Mouse (Mus musculus) hindbrain, embryonic 16.5 days (tissue): Measurements from ENCODE around the gene Lamtor1. TPM values are rescaled to one million over a fixed set of nuclear protein-coding genes. Genes with fewer than 3 reads are reported as not detected.
"Not testable (repeated sequence)": the region's sequence is repeated elsewhere in the genome, so short reads cannot be mapped to it uniquely, and the experiment has no call there.

Source experiments
- ATAC-seq: fragments of 200-750 bp; cut with Nextera tagmentation; 2 replicates; pipeline ENCODE4 v1.8.0; 2017; ENCODE audit warnings: moderate TSS enrichment, moderate library complexity
- H3K27ac ChIP-seq: fragments of 300-500 bp; sonication (generic); 2 replicates; pipeline ENCODE4 v1.5.1; 2014; ENCODE audit warnings: low read depth, mild to moderate bottlenecking, control low read depth, low read length, moderate library complexity
- H3K27me3 ChIP-seq: fragments of 300-500 bp; sonication (generic); replicated peaks from 2 replicates; pipeline ENCODE4 v1.6.1; 2014; ENCODE audit warnings: low read length; ENCODE audit not compliant: control insufficient read depth, insufficient read depth
- H3K36me3 ChIP-seq: fragments of 300-500 bp; sonication (generic); 2 replicates; pipeline ENCODE4 v1.6.1; 2014; ENCODE audit warnings: mild to moderate bottlenecking, low read length, moderate library complexity, mixed read lengths; ENCODE audit not compliant: control insufficient read depth, insufficient read depth
- H3K4me1 ChIP-seq: fragments of 300-500 bp; sonication (generic); 2 replicates; pipeline ENCODE4 v1.6.1; 2014; ENCODE audit warnings: low read depth, low read length; ENCODE audit not compliant: control insufficient read depth, insufficient read depth
- H3K4me2 ChIP-seq: fragments of 300-500 bp; sonication (generic); 2 replicates; pipeline ENCODE4 v1.6.1; 2014; ENCODE audit warnings: mild to moderate bottlenecking, low read length, control low read depth, moderate library complexity
- H3K4me3 ChIP-seq: fragments of 300-500 bp; sonication (generic); 2 replicates; pipeline ENCODE4 v1.5.1; 2014; ENCODE audit warnings: mild to moderate bottlenecking, low read length, control low read depth, moderate library complexity
- H3K9ac ChIP-seq: fragments of 300-500 bp; sonication (generic); 2 replicates; pipeline ENCODE4 v1.6.1; 2014; ENCODE audit warnings: low read depth, mild to moderate bottlenecking, control low read depth, low read length, moderate library complexity
- H3K9me3 ChIP-seq: fragments of 300-500 bp; sonication (generic); 2 replicates; pipeline ENCODE4 v1.6.1; 2014; ENCODE audit warnings: mild to moderate bottlenecking, low read length, moderate library complexity; ENCODE audit not compliant: control insufficient read depth
- WGBS: fragments of 180-500 bp; shearing (Covaris S2); extraction: QIAGEN DNeasy Blood & Tissue Kit; methylation state at CpG from one replicate; pipeline ENCODE4 v1.1.7; 2014; 5-methylcytosine and 5-hydroxymethylcytosine counted together
- polyA plus RNA-seq: library from polyadenylated mRNA; unstranded; fragments of >200 nt; fragmentation: Nextera tagmentation; extraction: Ambion mirVana; gene quantifications from 2 replicates; pipeline ENCODE4 v1.2.1, GENCODE M21; 2015

Gene Lamtor1
- polyA plus RNA-seq, 1 experiment from 2014 or later, result 164 TPM

DNA sequence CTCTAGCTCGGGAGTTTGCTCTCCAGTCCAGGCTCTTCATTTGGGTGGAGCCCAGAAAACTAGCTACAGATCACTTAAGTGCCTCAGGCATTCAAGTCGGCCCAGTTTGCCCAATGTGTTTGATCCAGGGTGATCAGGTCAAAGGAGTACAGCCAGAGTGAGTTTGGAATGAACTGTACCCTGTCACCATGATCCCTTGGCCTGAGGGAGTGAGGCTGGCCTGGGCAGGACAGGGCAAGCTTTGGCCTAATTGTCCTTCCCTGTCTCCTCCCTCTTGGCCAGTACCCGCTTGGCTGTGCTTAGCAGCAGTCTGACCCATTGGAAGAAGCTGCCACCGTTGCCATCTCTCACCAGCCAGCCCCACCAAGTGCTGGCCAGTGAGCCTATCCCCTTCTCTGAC, 4.4 kb downstream of the Lamtor1 start:
- Histone ChIP-seq H3K4me2 (no peak overlapping the region), H3K4me3 (no peak overlapping the region), H3K9me3 (no peaks in the 10 kb centered on the region), H3K27ac (no peak overlapping the region), H3K27me3 (no peaks in the 10 kb centered on the region), H3K36me3 (peaks cover 22% of the 10 kb centered on the region), H3K9ac (no peak overlapping the region), H3K4me1 (peaks cover 18% of the 10 kb centered on the region)
- no peak for ATAC-seq
- WGBS, result 91% methylated on average over 4 of the region's 4 CpGs

DNA sequence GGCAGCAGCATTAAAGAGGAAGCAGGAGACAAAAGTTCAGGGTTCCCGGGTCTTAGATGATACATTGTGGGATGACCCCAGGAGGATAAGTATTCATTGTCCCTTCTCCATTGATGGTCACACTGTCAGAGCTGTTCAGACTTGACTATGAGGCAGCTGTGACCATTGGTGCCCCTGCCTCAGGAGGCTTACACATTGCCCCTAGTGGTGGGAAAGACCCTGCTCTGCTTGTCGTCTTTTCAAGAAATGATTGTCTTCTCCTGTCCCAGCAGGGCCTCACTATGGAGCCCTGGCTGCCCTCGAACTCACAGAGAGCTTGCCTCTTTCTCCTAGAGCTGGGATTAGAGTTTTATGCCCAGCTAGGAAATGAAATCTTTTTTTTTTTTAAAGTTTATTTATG, 6.3 kb downstream of the Lamtor1 start:
- no peak overlapping the region for H3K27ac ChIP-seq
- H3K27me3 ChIP-seq, result no peaks in the 10 kb centered on the region
- H3K4me2 ChIP-seq, result no peak overlapping the region
- H3K4me3 ChIP-seq, result no peak overlapping the region
- peaks cover 22% of the 10 kb centered on the region for H3K36me3 ChIP-seq
- WGBS, result 59% methylated on average over 3 of the region's 3 CpGs
- ATAC-seq, result no peak
- peaks cover 9% of the 10 kb centered on the region for H3K4me1 ChIP-seq
- H3K9me3 ChIP-seq, result no peaks in the 10 kb centered on the region
- H3K9ac ChIP-seq, result no peak overlapping the region

DNA sequence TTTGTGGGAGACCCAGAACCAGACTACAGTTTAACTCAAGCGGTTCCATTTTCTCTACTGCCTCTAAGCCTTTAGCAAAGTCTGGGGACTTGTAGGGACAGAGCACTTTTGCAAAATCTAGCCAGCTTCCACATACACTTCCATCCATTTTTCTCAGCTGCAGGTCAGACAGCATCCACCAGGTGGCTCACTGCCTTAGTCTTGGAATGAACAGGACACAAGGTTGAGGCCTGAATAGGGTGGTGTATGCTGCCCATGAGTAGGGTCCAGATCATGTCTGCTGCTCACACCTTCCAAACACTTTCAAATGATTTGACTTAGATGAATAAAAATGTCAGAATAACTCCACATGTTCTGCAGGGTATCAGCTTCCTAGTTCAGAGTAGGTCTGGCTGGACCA, 12.4 kb downstream of the Lamtor1 start:
- no peak overlapping the region for H3K4me2 ChIP-seq
- WGBS, result 11% methylated on average over 1 of the region's 1 CpGs
- H3K27ac ChIP-seq, result no peak overlapping the region
- peaks cover 7% of the 10 kb centered on the region for H3K36me3 ChIP-seq
- no peaks in the 10 kb centered on the region for H3K27me3 ChIP-seq
- H3K9ac ChIP-seq, result no peak overlapping the region
- peak; percentile 86 for ATAC-seq
- no peaks in the 10 kb centered on the region for H3K9me3 ChIP-seq
- H3K4me3 ChIP-seq, result no peak overlapping the region
- no peaks in the 10 kb centered on the region for H3K4me1 ChIP-seq

DNA sequence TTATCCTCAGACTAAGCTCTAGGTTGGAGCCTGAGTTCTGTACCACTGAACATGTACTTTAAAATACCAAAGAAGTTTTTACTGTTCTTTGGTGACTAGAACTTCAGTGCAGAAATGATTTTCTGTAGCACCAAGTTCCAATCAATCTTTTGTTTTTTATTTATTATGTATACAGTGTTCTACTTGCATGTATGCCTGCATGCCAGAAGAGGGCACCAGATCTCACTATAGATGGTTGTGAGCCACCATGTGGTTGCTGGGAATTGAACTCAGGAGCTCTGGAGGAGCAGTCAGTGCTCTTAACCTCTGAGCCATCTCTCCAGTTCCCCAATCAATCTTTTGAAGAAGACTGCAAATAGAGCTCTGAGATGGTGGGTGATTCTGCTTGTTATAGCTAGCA, 20.2 kb downstream of the Lamtor1 start:
- H3K9me3 ChIP-seq, H3K4me1 ChIP-seq, H3K36me3 ChIP-seq, H3K9ac ChIP-seq, H3K4me2 ChIP-seq, H3K4me3 ChIP-seq, H3K27me3 ChIP-seq, H3K27ac ChIP-seq, ATAC-seq: not testable (repeated sequence)

GRCm38 (mm10) chr7:101928093-101928492, 22.4 kb downstream of the Lamtor1 start:
- Histone ChIP-seq H3K4me2 (no peak overlapping the region), H3K27ac (no peak overlapping the region), H3K36me3 (no peaks in the 10 kb centered on the region), H3K4me1 (peaks cover 6% of the 10 kb centered on the region; the same call in 1 of the 2 replicates), H3K4me3 (no peak overlapping the region), H3K9me3 (no peaks in the 10 kb centered on the region), H3K27me3 (no peaks in the 10 kb centered on the region), H3K9ac (no peak overlapping the region)
- ATAC-seq, result no peak
- 91% methylated on average over 3 of the region's 3 CpGs for WGBS

DNA sequence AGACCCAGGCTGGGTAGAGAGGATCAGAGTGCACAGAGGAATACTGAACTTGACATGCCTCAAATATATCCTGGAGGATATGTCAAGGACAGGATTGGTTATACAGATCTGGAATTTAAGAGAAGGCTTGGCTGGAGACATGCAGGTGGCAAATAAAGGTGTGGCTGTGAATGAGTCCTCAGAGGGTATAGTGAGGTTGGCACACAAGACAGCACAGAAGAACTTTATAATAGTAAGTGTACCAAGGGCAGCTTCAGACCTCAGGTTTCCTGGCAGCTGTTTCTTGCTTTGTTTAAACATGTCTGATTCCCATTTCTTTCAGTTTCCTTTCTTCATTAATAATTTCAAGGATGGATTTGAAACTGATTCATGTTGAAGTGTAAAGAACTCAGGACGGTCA, 26.8 kb downstream of the Lamtor1 start:
- no peak overlapping the region for H3K27ac ChIP-seq
- H3K4me3 ChIP-seq, result no peak overlapping the region
- peaks cover 22% of the 10 kb centered on the region for H3K4me1 ChIP-seq
- H3K9ac ChIP-seq, result no peak overlapping the region
- peak overlapping the region; percentile 75; the same call in 1 of the 2 replicates for H3K4me2 ChIP-seq
- no peaks in the 10 kb centered on the region for H3K9me3 ChIP-seq
- H3K36me3 ChIP-seq, result no peaks in the 10 kb centered on the region
- 95% methylated on average over 1 of the region's 1 CpGs for WGBS
- no peak for ATAC-seq
- H3K27me3 ChIP-seq, result no peaks in the 10 kb centered on the region

DNA sequence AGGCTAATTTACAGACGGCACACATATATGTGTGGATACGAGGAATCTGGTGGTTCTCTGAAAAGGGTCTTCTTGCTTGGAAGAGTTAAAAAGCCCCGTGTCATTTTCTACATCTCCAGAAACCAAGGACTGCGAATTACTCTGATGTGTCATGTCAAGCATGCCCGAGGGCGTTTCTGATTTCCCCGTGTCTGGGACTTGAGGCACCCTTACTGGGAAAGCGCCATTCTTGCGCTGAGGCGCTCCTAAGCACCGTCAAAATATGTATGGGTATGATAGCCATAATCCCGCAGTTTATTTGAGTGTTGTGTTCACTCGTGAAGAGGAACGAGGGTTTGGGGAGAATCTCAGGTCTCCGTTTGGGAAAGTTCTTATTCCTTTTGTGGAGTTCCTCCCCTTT, 27.6 kb downstream of the Lamtor1 start:
- Histone ChIP-seq H3K4me3 (peak overlapping the region; percentile 71), H3K4me1 (peaks cover 22% of the 10 kb centered on the region), H3K9ac (peak overlapping the region; percentile 67), H3K27ac (peak overlapping the region; percentile 49), H3K9me3 (no peaks in the 10 kb centered on the region), H3K36me3 (no peaks in the 10 kb centered on the region), H3K4me2 (peak overlapping the region; percentile 75), H3K27me3 (no peaks in the 10 kb centered on the region)
- peak; percentile 35 for ATAC-seq
- 7% methylated on average over 15 of the region's 15 CpGs for WGBS

GRCm38 (mm10) chr7:101933751-101934240, 28.1 kb downstream of the Lamtor1 start, which contains the start of the genes Lrrc51 and Numa1:
Gene Lrrc51 (minus strand): TSS chr7:101933895.
Gene Numa1 (plus strand): TSS chr7:101934111.
- H3K9ac ChIP-seq, result peak within 1 kb of the TSS; percentile 72
- WGBS, result under 1% methylated on average over 40 of the region's 40 CpGs
- H3K4me2 ChIP-seq, result peak within 1 kb of the TSS; percentile 75
- H3K27ac ChIP-seq, result peak within 1 kb of the TSS; percentile 78
- H3K27me3 ChIP-seq, result no peaks in the 10 kb centered on the region
- H3K9me3 ChIP-seq, result no peaks in the 10 kb centered on the region
- ATAC-seq, result peak; percentile 99
- no peaks in the 10 kb centered on the region for H3K36me3 ChIP-seq
- peak within 1 kb of the TSS; percentile 71 for H3K4me3 ChIP-seq
- peaks cover 22% of the 10 kb centered on the region for H3K4me1 ChIP-seq

- ATAC-seq, result no peak
- no peak overlapping the region for H3K9ac ChIP-seq
- H3K27me3 ChIP-seq, result no peaks in the 10 kb centered on the region
- no peaks in the 10 kb centered on the region for H3K9me3 ChIP-seq
- WGBS, result 94% methylated on average over 4 of the region's 4 CpGs
- no peaks in the 10 kb centered on the region for H3K36me3 ChIP-seq
- no peak overlapping the region for H3K4me2 ChIP-seq
- no peak overlapping the region for H3K4me3 ChIP-seq
- H3K27ac ChIP-seq, result no peak overlapping the region
- H3K4me1 ChIP-seq, result peaks cover 22% of the 10 kb centered on the region
These were observed 30.3 kb downstream of the Lamtor1 start for GRCm38 (mm10) chr7:101935957-101936356.

- 97% methylated on average over 4 of the region's 4 CpGs for WGBS
- H3K4me1 ChIP-seq, result peaks cover 22% of the 10 kb centered on the region
- no peak overlapping the region for H3K4me3 ChIP-seq
- ATAC-seq, result no peak
- H3K27ac ChIP-seq, result no peak overlapping the region
- no peaks in the 10 kb centered on the region for H3K36me3 ChIP-seq
- no peak overlapping the region for H3K4me2 ChIP-seq
- no peaks in the 10 kb centered on the region for H3K27me3 ChIP-seq
- no peaks in the 10 kb centered on the region for H3K9me3 ChIP-seq
- no peak overlapping the region for H3K9ac ChIP-seq
These were observed 31.3 kb downstream of the Lamtor1 start for GRCm38 (mm10) chr7:101936996-101937395.
